Mouse (Mus musculus): ENCODE measurements at regions not wholly inside any gene's neighbourhood (a gene's known extent, or its start where the extent isn't known, plus 50 kb on each side); places are given as distances from the start of the nearest gene placed in this dataset.
"Not testable (repeated sequence)": the region's sequence is repeated elsewhere in the genome, so short reads cannot be mapped to it uniquely, and the experiment has no call there.

DNA sequence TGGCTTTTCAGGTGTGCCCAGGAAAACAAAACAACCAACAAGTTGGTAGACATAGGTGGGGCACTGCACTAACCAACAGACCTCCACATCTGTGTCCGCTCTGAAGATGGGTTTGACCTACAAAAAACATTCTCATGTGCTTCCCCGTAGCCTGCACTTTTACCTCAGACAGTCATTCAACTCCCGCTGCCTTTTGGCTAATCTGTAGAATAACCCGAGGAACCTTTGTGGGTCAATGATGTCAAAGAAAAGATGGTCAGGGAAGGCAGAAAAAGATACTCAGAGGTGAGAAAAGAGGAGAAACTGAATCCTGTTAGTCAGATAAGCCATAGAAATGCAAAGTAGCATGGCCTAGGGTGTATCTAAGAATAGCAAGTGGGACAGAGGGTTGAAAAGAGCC lies 170.8 kb downstream of the Snx19 start:
- no peaks in the 10 kb centered on the region for H3K27me3 ChIP-seq (ENCODE audit: control insufficient read depth, insufficient read depth, low read length)
- H3K27ac ChIP-seq (ENCODE audit: low read length), result no peak overlapping the region
- no peaks in the 10 kb centered on the region for H3K36me3 ChIP-seq (ENCODE audit: control insufficient read depth, insufficient read depth, low read length)
- 0 out of 2 replicates have a peak, but pooled peaks cover 5% of the 10 kb centered on the region for H3K4me1 ChIP-seq (ENCODE audit: control insufficient read depth, insufficient read depth, low read length)
- no peak for ATAC-seq (ENCODE audit: insufficient number of reproducible peaks, insufficient read depth, low FRiP score, low read depth)
- H3K4me3 ChIP-seq (ENCODE audit: low read depth, low read length), result no peak overlapping the region
- H3K9ac ChIP-seq (replicated peaks; ENCODE audit: low read depth, low read length), result no peak overlapping the region
- H3K4me2 ChIP-seq (replicated peaks; ENCODE audit: low read depth, low read length), result no peak overlapping the region
- no peaks in the 10 kb centered on the region for H3K9me3 ChIP-seq (ENCODE audit: control insufficient read depth, low read depth, low read length)
- 82% methylated on average over 4 of the region's 4 CpGs for WGBS

DNA sequence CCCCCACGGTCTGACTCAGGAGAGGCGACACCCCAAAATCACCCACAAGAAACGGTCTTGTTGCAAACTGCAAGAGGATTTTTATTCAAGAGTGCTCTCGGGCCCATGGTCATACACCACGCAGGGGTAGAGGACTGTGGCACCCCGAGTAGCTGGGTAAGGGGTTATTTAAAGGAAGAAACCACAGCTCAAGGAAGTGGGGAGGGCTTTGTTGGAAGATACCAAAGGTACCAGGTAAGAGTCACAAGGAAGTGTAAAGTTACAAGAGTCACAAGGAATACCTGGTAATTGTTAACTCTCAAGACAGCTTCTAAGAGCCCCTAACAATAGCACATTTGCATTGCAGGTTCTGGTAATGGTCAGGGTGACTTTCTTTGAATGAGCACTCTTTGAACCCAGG lies 170.2 kb downstream of the Snx19 start:
- not testable (repeated sequence) for ATAC-seq (ENCODE audit: insufficient number of reproducible peaks, insufficient read depth, low FRiP score, low read depth); H3K27me3 ChIP-seq (ENCODE audit: control insufficient read depth, insufficient read depth, low read length); H3K4me3 ChIP-seq (ENCODE audit: low read depth, low read length); H3K9me3 ChIP-seq (ENCODE audit: control insufficient read depth, low read depth, low read length); H3K4me1 ChIP-seq (ENCODE audit: control insufficient read depth, insufficient read depth, low read length); H3K27ac ChIP-seq (ENCODE audit: low read length); H3K4me2 ChIP-seq (replicated peaks; ENCODE audit: low read depth, low read length); H3K36me3 ChIP-seq (ENCODE audit: control insufficient read depth, insufficient read depth, low read length); H3K9ac ChIP-seq (replicated peaks; ENCODE audit: low read depth, low read length)
- 84% methylated on average over 6 of the region's 6 CpGs for WGBS

DNA sequence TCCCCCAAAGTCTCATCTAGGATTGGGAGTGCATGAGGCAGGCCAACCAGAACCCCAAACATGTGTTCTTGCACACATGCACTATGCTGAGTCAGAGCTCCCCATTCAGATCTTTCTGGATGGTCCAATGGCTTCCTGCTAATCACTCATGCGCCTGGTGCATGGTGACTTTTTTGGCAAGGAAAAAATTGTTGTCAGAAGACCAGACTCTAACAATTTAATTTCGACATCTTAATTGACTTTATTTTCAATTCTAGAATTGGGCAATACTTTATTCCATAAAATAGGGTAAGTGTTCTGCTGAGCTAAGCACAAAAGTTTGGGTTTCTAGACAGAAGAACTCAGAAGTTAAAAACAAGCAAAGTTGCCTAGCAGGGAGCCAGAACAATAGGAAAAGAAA lies 165.7 kb downstream of the Snx19 start:
- Histone ChIP-seq H3K4me2 (replicated peaks; ENCODE audit: low read depth, low read length) (no peak overlapping the region), H3K4me1 (ENCODE audit: control insufficient read depth, insufficient read depth, low read length) (peaks cover 5% of the 10 kb centered on the region; the same call in 1 of the 2 replicates), H3K4me3 (ENCODE audit: low read depth, low read length) (no peak overlapping the region), H3K9me3 (ENCODE audit: control insufficient read depth, low read depth, low read length) (no peaks in the 10 kb centered on the region), H3K27ac (ENCODE audit: low read length) (no peak overlapping the region), H3K9ac (replicated peaks; ENCODE audit: low read depth, low read length) (no peak overlapping the region), H3K36me3 (ENCODE audit: control insufficient read depth, insufficient read depth, low read length) (no peaks in the 10 kb centered on the region), H3K27me3 (ENCODE audit: control insufficient read depth, insufficient read depth, low read length) (no peaks in the 10 kb centered on the region)
- ATAC-seq (ENCODE audit: insufficient number of reproducible peaks, insufficient read depth, low FRiP score, low read depth), result no peak
- 88% methylated on average over 2 of the region's 2 CpGs for WGBS

DNA sequence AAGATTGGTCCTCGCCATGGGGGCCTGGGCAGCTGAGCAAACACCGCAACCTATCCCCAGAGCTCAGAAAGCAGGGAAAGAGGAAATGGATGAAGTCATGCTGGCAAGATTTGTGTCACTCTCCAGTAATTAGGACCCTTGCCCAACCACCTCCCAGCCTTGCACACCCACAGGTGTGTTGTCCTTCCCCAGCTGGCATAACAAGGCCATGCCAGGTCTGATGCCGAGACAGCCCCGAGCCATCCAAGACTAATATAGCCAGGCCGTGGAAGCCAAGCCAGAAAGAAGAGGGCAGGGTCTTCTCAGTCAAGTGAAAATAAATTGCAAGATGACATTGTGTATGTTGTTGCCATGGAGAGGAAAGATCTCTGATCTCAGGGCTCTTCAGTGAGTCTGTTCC lies 164.3 kb downstream of the Snx19 start:
- Histone ChIP-seq H3K9me3 (ENCODE audit: control insufficient read depth, low read depth, low read length) (no peaks in the 10 kb centered on the region), H3K9ac (replicated peaks; ENCODE audit: low read depth, low read length) (no peak overlapping the region), H3K4me1 (ENCODE audit: control insufficient read depth, insufficient read depth, low read length) (peaks cover 5% of the 10 kb centered on the region; the same call in 1 of the 2 replicates), H3K27ac (ENCODE audit: low read length) (no peak overlapping the region), H3K4me2 (replicated peaks; ENCODE audit: low read depth, low read length) (no peak overlapping the region), H3K4me3 (ENCODE audit: low read depth, low read length) (no peak overlapping the region), H3K27me3 (ENCODE audit: control insufficient read depth, insufficient read depth, low read length) (no peaks in the 10 kb centered on the region), H3K36me3 (ENCODE audit: control insufficient read depth, insufficient read depth, low read length) (no peaks in the 10 kb centered on the region)
- WGBS, result 47% methylated on average over 5 of the region's 5 CpGs
- no peak for ATAC-seq (ENCODE audit: insufficient number of reproducible peaks, insufficient read depth, low FRiP score, low read depth)

DNA sequence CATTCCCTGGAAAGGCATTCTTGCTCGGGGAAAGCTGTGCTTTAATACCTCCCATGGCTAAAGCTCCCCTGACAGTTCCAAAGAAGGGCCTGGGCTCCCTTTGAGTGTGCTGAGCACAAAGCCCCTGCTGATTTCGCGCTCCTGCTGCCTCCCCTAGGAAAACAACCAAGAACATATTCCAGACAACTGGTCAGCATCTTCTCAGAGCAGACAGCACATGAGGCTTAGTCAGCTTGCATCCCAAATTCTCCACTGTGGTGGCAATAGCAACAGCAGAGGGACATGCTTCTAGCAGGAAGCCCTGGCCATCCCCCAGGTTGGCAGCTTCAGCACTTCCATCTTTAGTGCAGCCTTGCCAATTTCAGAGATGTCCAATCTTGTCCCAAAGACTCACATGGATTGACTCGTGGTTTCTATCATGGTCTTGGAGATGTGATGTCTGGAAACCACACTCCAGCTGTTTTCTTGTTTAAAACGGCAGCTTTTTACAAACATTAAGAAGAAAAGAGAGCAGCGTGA lies 163.8 kb downstream of the Snx19 start:
- Histone ChIP-seq H3K4me1 (ENCODE audit: control insufficient read depth, insufficient read depth, low read length) (peaks cover 5% of the 10 kb centered on the region; the same call in 1 of the 2 replicates), H3K27ac (ENCODE audit: low read length) (no peak overlapping the region), H3K4me3 (ENCODE audit: low read depth, low read length) (no peak overlapping the region), H3K9me3 (ENCODE audit: control insufficient read depth, low read depth, low read length) (no peaks in the 10 kb centered on the region), H3K4me2 (replicated peaks; ENCODE audit: low read depth, low read length) (no peak overlapping the region), H3K27me3 (ENCODE audit: control insufficient read depth, insufficient read depth, low read length) (no peaks in the 10 kb centered on the region), H3K9ac (replicated peaks; ENCODE audit: low read depth, low read length) (no peak overlapping the region), H3K36me3 (ENCODE audit: control insufficient read depth, insufficient read depth, low read length) (no peaks in the 10 kb centered on the region)
- no peak for ATAC-seq (ENCODE audit: insufficient number of reproducible peaks, insufficient read depth, low FRiP score, low read depth)
- WGBS, result 64% methylated on average over 6 of the region's 6 CpGs

DNA sequence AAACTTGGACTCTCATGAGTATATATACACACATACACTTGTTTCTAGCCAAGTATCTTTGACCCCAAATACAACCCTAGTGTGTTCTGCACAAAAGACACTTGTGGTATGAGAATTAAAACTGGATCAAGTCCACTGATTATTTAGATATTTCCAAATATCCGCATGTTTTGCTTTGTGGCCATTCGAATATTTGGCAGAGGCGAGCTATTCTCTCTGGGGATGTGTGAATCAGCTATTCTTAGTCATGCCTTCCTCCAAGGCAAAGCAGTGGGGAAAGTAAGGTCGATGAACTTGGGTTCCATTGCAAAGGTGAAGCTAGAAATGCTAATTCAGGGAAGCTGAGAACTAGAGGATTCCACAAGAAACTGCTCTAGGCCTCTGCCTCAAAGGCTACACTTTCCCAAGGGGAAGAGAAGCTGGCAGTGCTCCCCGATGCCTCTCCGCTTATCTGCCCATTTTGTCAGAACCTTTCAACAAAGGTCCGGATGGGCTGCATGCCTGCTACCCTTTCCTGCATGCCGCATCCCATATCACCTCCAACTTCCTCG lies 154.4 kb downstream of the Snx19 start:
- H3K27ac ChIP-seq (ENCODE audit: low read length), result no peak overlapping the region
- no peaks in the 10 kb centered on the region for H3K9me3 ChIP-seq (ENCODE audit: control insufficient read depth, low read depth, low read length)
- no peak overlapping the region for H3K9ac ChIP-seq (replicated peaks; ENCODE audit: low read depth, low read length)
- ATAC-seq (ENCODE audit: insufficient number of reproducible peaks, insufficient read depth, low FRiP score, low read depth), result no peak
- H3K36me3 ChIP-seq (ENCODE audit: control insufficient read depth, insufficient read depth, low read length), result no peaks in the 10 kb centered on the region
- H3K4me1 ChIP-seq (ENCODE audit: control insufficient read depth, insufficient read depth, low read length), result no peaks in the 10 kb centered on the region
- 87% methylated on average over 9 of the region's 9 CpGs for WGBS
- no peak overlapping the region for H3K4me2 ChIP-seq (replicated peaks; ENCODE audit: low read depth, low read length)
- H3K27me3 ChIP-seq (ENCODE audit: control insufficient read depth, insufficient read depth, low read length), result no peaks in the 10 kb centered on the region
- no peak overlapping the region for H3K4me3 ChIP-seq (ENCODE audit: low read depth, low read length)

DNA sequence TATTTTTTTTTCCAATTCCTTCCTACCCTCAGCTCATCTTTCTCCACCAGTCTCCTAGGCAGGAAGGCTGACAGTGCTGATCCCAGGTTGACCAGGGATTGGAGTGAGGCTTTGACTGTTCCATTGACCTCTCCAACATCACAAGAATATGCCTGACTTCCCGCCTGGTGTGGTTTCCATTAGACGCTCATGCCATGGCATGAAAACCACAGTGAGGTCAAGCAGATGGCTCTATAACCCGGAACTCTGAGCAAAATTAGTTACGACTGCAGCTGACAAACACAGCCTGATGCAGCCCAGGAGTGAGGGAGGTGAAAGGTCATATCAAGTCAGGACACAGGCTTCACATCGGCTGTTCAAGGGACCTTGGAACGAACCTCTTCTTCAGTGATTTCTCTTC lies 153.6 kb downstream of the Snx19 start:
- Histone ChIP-seq H3K4me3 (ENCODE audit: low read depth, low read length) (no peak overlapping the region), H3K4me2 (replicated peaks; ENCODE audit: low read depth, low read length) (no peak overlapping the region), H3K27ac (ENCODE audit: low read length) (no peak overlapping the region), H3K36me3 (ENCODE audit: control insufficient read depth, insufficient read depth, low read length) (no peaks in the 10 kb centered on the region), H3K9me3 (ENCODE audit: control insufficient read depth, low read depth, low read length) (no peaks in the 10 kb centered on the region), H3K9ac (replicated peaks; ENCODE audit: low read depth, low read length) (no peak overlapping the region), H3K27me3 (ENCODE audit: control insufficient read depth, insufficient read depth, low read length) (no peaks in the 10 kb centered on the region), H3K4me1 (ENCODE audit: control insufficient read depth, insufficient read depth, low read length) (no peaks in the 10 kb centered on the region)
- ATAC-seq (ENCODE audit: insufficient number of reproducible peaks, insufficient read depth, low FRiP score, low read depth), result no peak
- WGBS, result 47% methylated on average over 6 of the region's 6 CpGs

DNA sequence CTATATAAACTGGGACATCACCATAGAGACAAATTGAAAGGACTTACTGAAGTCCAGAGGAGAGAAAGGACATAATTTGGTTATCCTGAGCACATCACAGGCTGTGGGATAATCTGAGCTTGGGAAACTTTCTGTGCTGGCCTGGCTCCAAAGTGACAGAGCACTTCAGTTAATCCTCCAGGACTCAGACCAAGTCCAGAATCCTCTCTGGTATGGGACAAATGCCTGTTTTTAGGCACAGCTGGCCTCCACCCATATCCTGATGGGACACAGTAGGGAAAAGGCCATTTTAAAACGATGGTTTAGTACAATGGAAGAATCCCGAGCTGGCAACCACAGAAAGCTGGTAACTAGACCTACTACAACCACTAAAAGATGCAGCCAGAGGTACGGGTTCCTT lies 151.3 kb downstream of the Snx19 start:
- H3K36me3 ChIP-seq (ENCODE audit: control insufficient read depth, insufficient read depth, low read length), result no peaks in the 10 kb centered on the region
- H3K27me3 ChIP-seq (ENCODE audit: control insufficient read depth, insufficient read depth, low read length), result no peaks in the 10 kb centered on the region
- H3K27ac ChIP-seq (ENCODE audit: low read length), result no peak overlapping the region
- H3K9ac ChIP-seq (replicated peaks; ENCODE audit: low read depth, low read length), result no peak overlapping the region
- no peaks in the 10 kb centered on the region for H3K4me1 ChIP-seq (ENCODE audit: control insufficient read depth, insufficient read depth, low read length)
- H3K9me3 ChIP-seq (ENCODE audit: control insufficient read depth, low read depth, low read length), result no peaks in the 10 kb centered on the region
- no peak for ATAC-seq (ENCODE audit: insufficient number of reproducible peaks, insufficient read depth, low FRiP score, low read depth)
- 68% methylated on average over 3 of the region's 3 CpGs for WGBS
- H3K4me3 ChIP-seq (ENCODE audit: low read depth, low read length), result no peak overlapping the region
- H3K4me2 ChIP-seq (replicated peaks; ENCODE audit: low read depth, low read length), result no peak overlapping the region

DNA sequence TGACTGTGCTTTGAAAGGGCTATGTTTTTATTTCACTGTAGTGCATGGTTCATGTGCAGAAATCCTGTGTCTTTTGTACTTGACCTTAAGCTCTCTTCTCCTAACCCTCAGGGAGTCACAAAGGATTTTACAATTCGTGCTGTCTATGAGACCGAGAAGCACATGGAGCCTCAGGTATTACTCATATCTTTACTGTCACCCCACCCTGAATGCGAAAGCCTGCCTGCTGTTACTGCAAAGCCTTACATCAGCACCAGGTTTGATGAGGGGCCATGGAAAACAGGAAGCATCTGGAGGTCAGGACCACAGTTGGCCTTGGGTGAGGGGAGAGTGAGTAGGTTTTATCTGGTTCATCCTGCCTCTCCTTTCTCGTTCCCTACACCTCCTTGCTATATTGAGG lies 150.3 kb downstream of the Snx19 start:
- no peaks in the 10 kb centered on the region for H3K36me3 ChIP-seq (ENCODE audit: control insufficient read depth, insufficient read depth, low read length)
- no peak overlapping the region for H3K27ac ChIP-seq (ENCODE audit: low read length)
- H3K27me3 ChIP-seq (ENCODE audit: control insufficient read depth, insufficient read depth, low read length), result no peaks in the 10 kb centered on the region
- 76% methylated on average over 4 of the region's 4 CpGs for WGBS
- H3K9ac ChIP-seq (replicated peaks; ENCODE audit: low read depth, low read length), result no peak overlapping the region
- H3K4me1 ChIP-seq (ENCODE audit: control insufficient read depth, insufficient read depth, low read length), result no peaks in the 10 kb centered on the region
- H3K4me3 ChIP-seq (ENCODE audit: low read depth, low read length), result no peak overlapping the region
- H3K4me2 ChIP-seq (replicated peaks; ENCODE audit: low read depth, low read length), result no peak overlapping the region
- no peak for ATAC-seq (ENCODE audit: insufficient number of reproducible peaks, insufficient read depth, low FRiP score, low read depth)
- no peaks in the 10 kb centered on the region for H3K9me3 ChIP-seq (ENCODE audit: control insufficient read depth, low read depth, low read length)

Data from stomach, embryonic 14.5 days (tissue).